Mouse (Mus musculus) stomach, embryonic 14.5 days (tissue): ENCODE data around the gene Tmem102. TPM values are rescaled to one million over a fixed set of nuclear protein-coding genes. Genes with fewer than 3 reads are reported as not detected.

Experiments used
- ATAC-seq: fragments of 200-750 bp; cut with Nextera tagmentation; 2 replicates; pipeline ENCODE4 v1.8.0; 2017; ENCODE audit warnings: low read depth, moderate TSS enrichment; ENCODE audit not compliant: insufficient number of reproducible peaks, insufficient read depth, low FRiP score
- H3K27ac ChIP-seq: fragments of 300-500 bp; sonication (generic); 2 replicates; pipeline ENCODE4 v1.5.1; 2014; ENCODE audit warnings: mild to moderate bottlenecking, low read length, moderate library complexity, mixed read lengths
- H3K27me3 ChIP-seq: fragments of 300-500 bp; sonication (generic); 2 replicates; pipeline ENCODE4 v1.6.1; 2014; ENCODE audit warnings: low read length, control low read depth, mixed read lengths; ENCODE audit not compliant: control insufficient read depth, insufficient read depth
- H3K36me3 ChIP-seq: fragments of 300-500 bp; sonication (generic); 2 replicates; pipeline ENCODE4 v1.6.1; 2014; ENCODE audit warnings: mild to moderate bottlenecking, control low read depth, low read length, moderate library complexity, mixed read lengths; ENCODE audit not compliant: control insufficient read depth, insufficient read depth
- H3K4me1 ChIP-seq: fragments of 300-500 bp; sonication (generic); 2 replicates; pipeline ENCODE4 v1.6.1; 2014; ENCODE audit warnings: low read length, control low read depth, mixed read lengths; ENCODE audit not compliant: control insufficient read depth, insufficient read depth
- H3K4me2 ChIP-seq: fragments of 300-500 bp; sonication (generic); replicated peaks from 2 replicates; pipeline ENCODE4 v1.6.1; 2014; ENCODE audit warnings: low read depth, low read length, control low read depth
- H3K4me3 ChIP-seq: fragments of 300-500 bp; sonication (generic); 2 replicates; pipeline ENCODE4 v1.5.1; 2014; ENCODE audit warnings: low read depth, low read length, control low read depth
- H3K9ac ChIP-seq: fragments of 300-500 bp; sonication (generic); replicated peaks from 2 replicates; pipeline ENCODE4 v1.6.1; 2014; ENCODE audit warnings: low read depth, mild to moderate bottlenecking, control low read depth, low read length, moderate library complexity, mixed read lengths
- H3K9me3 ChIP-seq: fragments of 300-500 bp; sonication (generic); 2 replicates; pipeline ENCODE4 v1.6.1; 2016; ENCODE audit warnings: low read depth, low read length, control low read depth; ENCODE audit not compliant: control insufficient read depth
- WGBS: fragments of 180-500 bp; shearing (Covaris S2); extraction: QIAGEN DNeasy Blood & Tissue Kit; methylation state at CpG from one replicate; pipeline ENCODE4 v1.1.7; 2014; 5-methylcytosine and 5-hydroxymethylcytosine counted together
- polyA plus RNA-seq: library from polyadenylated mRNA; unstranded; fragments of >200 nt; fragmentation: Nextera tagmentation; extraction: Ambion mirVana; gene quantifications from 2 replicates; pipeline ENCODE4 v1.2.1, GENCODE M21; 2014

Gene Tmem102
- polyA plus RNA-seq, 1 experiment from 2014 or later, result 12.2 TPM

DNA sequence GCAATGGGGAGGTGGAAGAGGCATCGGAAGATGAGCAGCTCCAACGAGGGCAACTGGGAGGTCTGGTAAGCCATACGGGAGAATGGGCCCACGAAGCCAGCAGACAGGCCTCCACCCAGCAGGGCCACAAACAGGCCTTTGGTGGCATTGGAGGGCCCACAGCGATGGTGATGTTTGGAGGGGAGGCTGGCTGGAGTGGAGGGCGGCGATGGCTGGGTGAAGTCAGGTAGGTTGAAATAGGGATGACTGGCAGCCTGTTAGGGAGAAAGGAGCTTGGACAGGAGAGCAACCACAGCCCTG, 44.6 kb downstream of the Tmem102 start:
- Histone ChIP-seq H3K4me2 (no peak overlapping the region), H3K27me3 (no peaks in the 10 kb centered on the region), H3K9me3 (no peaks in the 10 kb centered on the region), H3K27ac (no peak overlapping the region), H3K9ac (no peak overlapping the region), H3K4me1 (peaks cover 20% of the 10 kb centered on the region), H3K36me3 (no peaks in the 10 kb centered on the region), H3K4me3 (no peak overlapping the region)
- WGBS, result 91% methylated on average over 7 of the region's 7 CpGs
- no peak for ATAC-seq

DNA sequence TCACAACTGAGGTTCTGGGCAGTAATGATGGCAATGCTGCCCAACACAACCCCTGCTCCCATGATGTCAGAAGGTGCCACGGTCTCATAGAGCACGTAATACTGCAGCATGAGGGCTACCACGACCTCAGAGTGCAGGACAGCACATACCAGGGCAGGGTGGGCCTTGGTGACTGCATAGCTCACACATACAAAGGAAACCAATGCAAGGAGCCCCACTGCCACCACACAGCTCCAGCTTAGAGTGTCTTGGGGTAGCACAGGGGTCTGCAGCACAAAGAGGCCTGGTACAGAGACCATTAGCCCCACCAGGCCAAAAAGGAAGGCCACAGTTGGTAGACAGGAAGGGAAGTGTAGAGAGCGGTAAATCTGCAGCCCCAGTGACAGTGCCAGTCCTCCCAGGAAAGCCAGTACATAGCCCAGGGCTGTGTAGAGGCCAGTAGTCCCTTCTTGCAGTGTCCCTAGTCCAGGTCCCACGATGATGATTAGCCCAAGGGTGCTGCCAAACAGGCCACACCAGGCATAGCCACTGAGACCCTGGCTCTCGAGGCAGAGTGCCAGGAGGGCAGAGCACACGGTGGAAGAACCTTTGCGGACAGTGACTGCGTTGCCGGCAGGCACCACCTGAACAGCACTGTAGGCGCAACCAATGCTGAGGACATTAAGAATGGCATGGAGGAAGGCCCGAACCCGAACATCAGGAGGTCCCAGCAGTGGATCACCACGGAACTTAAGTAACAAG, 45.1 kb downstream of the Tmem102 start:
- no peak for ATAC-seq
- no peak overlapping the region for H3K4me3 ChIP-seq
- 81% methylated on average over 14 of the region's 14 CpGs for WGBS

DNA sequence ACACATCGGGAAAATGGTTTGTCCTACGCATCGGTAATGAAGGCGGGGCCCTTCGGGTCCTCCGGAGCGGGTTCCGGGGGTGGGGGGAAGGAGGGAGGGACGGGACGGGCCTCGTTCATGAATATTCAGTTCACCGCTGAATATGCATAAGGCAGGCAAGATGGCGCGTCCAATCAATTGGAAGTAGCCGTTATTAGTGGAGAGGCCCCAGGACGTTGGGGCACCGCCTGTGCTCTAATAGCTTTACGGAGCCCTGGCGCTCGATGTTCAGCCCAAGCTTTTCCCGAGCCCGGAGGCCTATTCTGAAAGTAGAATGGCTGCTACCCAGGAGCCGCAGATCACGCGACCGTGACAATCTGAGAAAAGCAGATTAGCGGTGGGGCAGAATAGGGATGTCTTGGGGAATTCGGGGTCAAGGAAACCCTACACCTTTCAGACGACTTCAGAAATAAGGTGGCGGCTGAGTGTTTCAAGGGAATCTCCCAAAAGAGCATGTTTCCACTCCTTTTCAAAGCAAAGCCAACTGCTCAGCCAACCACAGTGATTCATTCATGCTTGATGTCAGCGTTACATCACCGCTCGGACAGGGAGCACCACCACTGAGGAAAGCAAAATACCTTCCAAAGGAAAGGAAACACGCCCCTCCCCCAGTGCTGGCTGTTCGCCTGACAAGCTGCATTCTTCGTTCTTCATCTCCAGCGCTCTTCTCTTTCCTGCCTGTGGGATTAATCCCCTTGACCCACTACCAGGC, 46.3 kb downstream of the Tmem102 start:
- Histone ChIP-seq H3K36me3 (no peaks in the 10 kb centered on the region), H3K4me2 (peak overlapping the region; percentile 88), H3K9ac (peak overlapping the region; percentile 53), H3K4me1 (peaks cover 27% of the 10 kb centered on the region), H3K27ac (peak overlapping the region; percentile 98), H3K4me3 (peak overlapping the region; percentile 55), H3K27me3 (no peaks in the 10 kb centered on the region), H3K9me3 (no peaks in the 10 kb centered on the region)
- peak; percentile 88 for ATAC-seq
- WGBS, result under 1% methylated on average over 37 of the region's 37 CpGs

More for the DNA sequence above, 45.1 kb downstream of the Tmem102 start:
- Histone ChIP-seq H3K36me3 (no peaks in the 10 kb centered on the region), H3K9me3 (no peaks in the 10 kb centered on the region), H3K4me1 (peaks cover 25% of the 10 kb centered on the region), H3K27me3 (no peaks in the 10 kb centered on the region), H3K27ac (peak overlapping the region; percentile 98), H3K4me2 (peak overlapping the region; percentile 88), H3K9ac (no peak overlapping the region; the same call in 1 of the 2 replicates)

DNA sequence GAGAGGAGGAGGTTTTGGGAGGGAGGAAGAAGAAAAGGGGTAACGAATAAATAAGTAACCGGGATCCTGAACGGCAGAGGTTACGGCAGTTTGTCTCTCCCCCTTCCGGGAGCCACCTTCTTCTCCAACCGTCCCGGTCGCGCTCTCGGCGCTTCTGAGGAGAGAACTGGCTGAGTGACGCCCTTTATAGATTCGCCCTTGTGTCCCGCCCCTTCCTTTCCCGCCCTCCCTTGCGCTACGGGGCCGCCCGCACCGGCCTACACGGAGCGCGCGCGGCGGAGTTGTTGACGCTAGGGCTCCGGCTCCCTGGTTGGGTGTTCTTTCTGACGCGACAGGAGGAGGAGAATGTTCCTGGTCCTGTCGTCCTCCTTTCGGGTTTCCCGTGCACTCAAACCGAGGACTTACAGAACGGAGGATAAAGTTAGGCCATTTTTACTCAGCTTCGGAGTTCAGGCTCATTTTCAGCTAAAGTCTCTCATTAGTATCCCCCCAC, 46.9 kb downstream of the Tmem102 start, which contains the start of gene Polr2a:
Polr2a (minus strand) TSS at position 160 of the 493 bp plus-strand sequence.
- peak; percentile 93 for ATAC-seq
- Histone ChIP-seq H3K4me3 (peak within 1 kb of the TSS; percentile 55), H3K4me1 (peaks cover 27% of the 10 kb centered on the region), H3K9ac (peak within 1 kb of the TSS; percentile 53), H3K9me3 (no peaks in the 10 kb centered on the region), H3K27ac (peak within 1 kb of the TSS; percentile 98), H3K36me3 (no peaks in the 10 kb centered on the region), H3K27me3 (no peaks in the 10 kb centered on the region), H3K4me2 (peak within 1 kb of the TSS; percentile 88)
- WGBS, result 1% methylated on average over 32 of the region's 36 CpGs

DNA sequence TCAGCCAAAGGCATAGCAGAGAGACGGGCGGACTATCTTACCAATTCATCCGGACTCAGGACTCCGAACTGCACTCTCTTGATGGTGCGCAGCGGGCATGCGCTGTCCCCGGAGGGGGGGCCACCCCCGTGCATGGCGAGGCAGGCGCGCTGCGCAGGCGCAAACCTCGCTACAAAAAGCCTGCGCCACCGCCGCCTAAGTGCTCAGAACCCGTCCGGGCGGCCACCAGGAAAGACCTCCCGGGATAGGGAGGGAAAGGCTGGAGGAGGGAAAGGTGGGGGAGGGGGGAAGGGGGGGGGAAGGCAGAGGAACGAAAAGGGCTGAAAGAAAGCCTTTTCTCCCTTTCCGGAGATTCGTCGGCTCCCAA, 47.4 kb downstream of the Tmem102 start:
- Histone ChIP-seq H3K36me3 (no peaks in the 10 kb centered on the region), H3K27ac (peak overlapping the region; percentile 98), H3K4me1 (peaks cover 27% of the 10 kb centered on the region), H3K9me3 (no peaks in the 10 kb centered on the region), H3K4me3 (peak overlapping the region; percentile 55), H3K4me2 (peak overlapping the region; percentile 88), H3K9ac (peak overlapping the region; percentile 53), H3K27me3 (no peaks in the 10 kb centered on the region)
- peak; percentile 87 for ATAC-seq
- 0% methylated on average over 26 of the region's 26 CpGs for WGBS

DNA sequence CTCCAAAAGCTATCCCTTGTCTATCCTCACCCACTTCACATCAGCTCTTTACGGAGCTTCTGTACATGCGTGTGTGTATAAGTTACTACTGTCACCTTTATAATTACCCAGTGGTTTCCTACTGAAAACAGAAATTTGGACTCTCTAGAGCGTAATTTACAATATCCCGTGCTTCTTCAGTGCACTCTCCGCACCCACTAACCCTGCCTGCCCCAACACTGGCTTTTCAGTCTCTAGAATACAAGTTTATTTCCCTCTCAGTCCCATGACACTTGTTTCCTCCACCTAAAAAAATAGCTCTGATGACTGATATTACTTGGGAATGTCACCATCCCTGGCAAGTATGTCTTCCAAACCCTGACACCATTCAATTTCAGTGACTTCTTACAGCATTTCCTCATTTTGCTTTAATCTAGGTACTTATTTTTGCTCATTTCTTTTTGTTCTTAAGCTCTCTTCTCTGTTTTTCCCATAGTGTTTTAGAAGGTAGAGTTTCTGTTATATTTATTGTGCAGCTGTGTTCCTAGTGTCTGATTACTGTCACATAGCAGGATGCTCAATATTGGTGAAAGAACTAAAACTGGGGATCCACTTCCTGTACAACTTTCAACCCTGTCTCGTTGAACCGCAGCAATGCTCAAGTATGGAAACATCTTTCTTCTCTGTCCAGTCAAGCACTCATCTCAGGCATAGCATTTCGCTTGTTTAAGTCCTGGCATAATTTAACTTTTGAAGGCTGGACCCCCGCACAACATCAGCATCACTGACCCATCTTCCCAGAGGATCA, 47.9 kb downstream of the Tmem102 start:
- H3K4me3 ChIP-seq, result peak overlapping the region; percentile 55
- peak overlapping the region; percentile 53 for H3K9ac ChIP-seq
- WGBS, result 39% methylated on average over 9 of the region's 9 CpGs
- no peaks in the 10 kb centered on the region for H3K9me3 ChIP-seq
- ATAC-seq, result no peak
- no peaks in the 10 kb centered on the region for H3K27me3 ChIP-seq
- H3K4me2 ChIP-seq, result peak overlapping the region; percentile 88
- peak overlapping the region; percentile 66; the same call in 1 of the 2 replicates for H3K27ac ChIP-seq
- H3K36me3 ChIP-seq, result no peaks in the 10 kb centered on the region
- peaks cover 27% of the 10 kb centered on the region for H3K4me1 ChIP-seq

DNA sequence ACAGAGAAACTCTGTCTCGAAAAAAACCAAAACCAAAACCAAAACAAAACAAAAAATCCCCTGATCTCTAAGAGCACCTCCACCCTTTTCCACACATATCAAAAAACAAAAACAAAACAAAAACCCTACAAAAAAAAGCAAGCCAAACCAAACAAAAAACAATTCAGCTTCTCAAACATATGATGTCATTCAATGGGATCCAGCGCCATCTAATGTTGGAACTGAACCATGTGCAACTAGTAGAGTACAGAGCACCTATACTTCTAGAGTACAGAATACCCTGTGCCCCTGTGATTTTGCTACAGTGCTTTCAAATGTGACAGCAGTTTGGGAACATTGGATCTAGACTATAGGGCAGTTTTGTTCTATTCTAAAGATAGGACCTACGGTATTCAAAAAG, 50.7 kb downstream of the Tmem102 start:
- Histone ChIP-seq H3K4me1 (peaks cover 20% of the 10 kb centered on the region), H3K4me2 (no peak overlapping the region), H3K9me3 (no peaks in the 10 kb centered on the region), H3K4me3 (no peak overlapping the region), H3K36me3 (no peaks in the 10 kb centered on the region), H3K9ac (no peak overlapping the region), H3K27me3 (no peaks in the 10 kb centered on the region), H3K27ac (no peak overlapping the region)
- WGBS, result 49% methylated on average over 3 of the region's 3 CpGs
- ATAC-seq, result no peak

DNA sequence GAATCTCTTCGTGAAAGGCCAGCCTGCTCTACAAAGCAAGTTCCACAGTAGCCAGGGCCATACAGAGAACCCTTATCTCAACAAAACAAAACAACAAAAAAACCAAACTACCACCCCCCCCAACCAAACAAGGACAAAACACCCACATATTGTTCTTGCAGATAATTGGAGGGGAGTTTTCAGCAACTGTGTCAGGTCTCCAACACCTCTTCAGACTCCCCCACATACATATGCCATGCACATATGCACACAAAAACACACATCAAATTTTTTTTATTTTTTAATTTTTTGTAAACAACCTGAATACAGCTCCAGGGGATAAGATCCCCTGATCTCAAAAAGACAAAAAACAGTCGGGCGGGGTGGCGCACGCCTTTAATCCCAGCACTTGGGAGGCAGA, 51.2 kb downstream of the Tmem102 start:
- Histone ChIP-seq H3K4me3 (no peak overlapping the region), H3K36me3 (no peaks in the 10 kb centered on the region), H3K4me2 (no peak overlapping the region), H3K27me3 (no peaks in the 10 kb centered on the region), H3K9ac (no peak overlapping the region), H3K9me3 (no peaks in the 10 kb centered on the region), H3K27ac (no peak overlapping the region), H3K4me1 (peaks cover 18% of the 10 kb centered on the region)
- ATAC-seq, result no peak
- 87% methylated on average over 5 of the region's 5 CpGs for WGBS
